Mouse (Mus musculus): ENCODE results near the gene Rnd2. TPM values are rescaled to one million over a fixed set of nuclear protein-coding genes. Genes with fewer than 3 reads are reported as not detected.
"Not testable (repeated sequence)": the region's sequence is repeated elsewhere in the genome, so short reads cannot be mapped to it uniquely, and the experiment has no call there.

Rnd2 gene
- polyA plus RNA-seq, 1 experiment, result 19.2 TPM

GRCm38 (mm10) chr11:101442127-101442693, 22.6 kb upstream of the Rnd2 start, which contains the start of gene Rpl27:
Rpl27 (plus strand) TSS chr11:101442298.
- H3K4me3 ChIP-seq (ENCODE audit: insufficient read depth, poor library complexity, severe bottlenecking), result peak within 1 kb of the TSS; percentile 95
- TF ChIP-seq CTCF (IDR thresholded peaks at IDR 0.05; ENCODE audit: control insufficient read depth, insufficient read depth, insufficient read length) (peak; percentile 60), MYOD1 (IDR thresholded peaks at IDR 0.05; ENCODE audit: control insufficient read depth, insufficient read length, low read depth) (no peak), FOSL1 (IDR thresholded peaks at IDR 0.05; ENCODE audit: insufficient read depth, low read length, poor library complexity, severe bottlenecking) (peak; percentile 15), USF1 (IDR thresholded peaks at IDR 0.05; ENCODE audit: low read depth) (peak; percentile 30), CEBPB (IDR thresholded peaks at IDR 0.05; ENCODE audit: low read depth) (no peak), MAX (IDR thresholded peaks at IDR 0.05) (peak; percentile 56), MYOG (IDR thresholded peaks at IDR 0.05; ENCODE audit: control insufficient read depth, extremely low read depth, insufficient read length) (no peak)
- peaks cover 34% of the 10 kb centered on the region for H3K79me2 ChIP-seq (ENCODE audit: control insufficient read depth, insufficient read depth)
- peaks cover 37% of the 10 kb centered on the region for H3K36me3 ChIP-seq (ENCODE audit: control insufficient read depth, insufficient read depth)
- H3K79me3 ChIP-seq (ENCODE audit: low read depth), result peaks cover 29% of the 10 kb centered on the region
- no peaks in the 10 kb centered on the region for H3K27me3 ChIP-seq (ENCODE audit: control insufficient read depth, insufficient read depth, insufficient read length)
- peak within 1 kb of the TSS; percentile 86 for H3ac ChIP-seq (ENCODE audit: control insufficient read depth, insufficient read length, low read depth)

DNA sequence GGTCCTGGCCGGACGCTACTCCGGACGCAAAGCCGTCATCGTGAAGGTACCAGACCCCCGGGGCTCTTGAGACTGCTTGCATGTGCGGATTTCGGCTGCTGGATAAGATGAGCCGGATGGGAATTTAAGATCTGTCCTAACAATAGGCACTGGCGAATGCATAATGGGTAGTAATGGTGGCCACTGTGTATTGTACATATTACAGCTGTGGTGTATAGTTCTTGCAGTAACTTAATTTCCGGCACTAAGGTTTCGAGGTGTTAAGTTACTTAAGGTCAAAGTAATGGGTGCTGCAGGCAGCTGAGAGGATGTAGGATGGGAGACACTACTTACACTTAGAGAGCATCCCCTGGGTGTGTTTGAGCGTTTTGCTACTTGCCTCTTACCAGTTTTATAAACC, 22.0 kb upstream of the Rnd2 start:
- Histone ChIP-seq H3K36me3 (ENCODE audit: control insufficient read depth, insufficient read depth) (peaks cover 37% of the 10 kb centered on the region), H3K79me3 (ENCODE audit: low read depth) (peaks cover 29% of the 10 kb centered on the region), H3K27me3 (ENCODE audit: control insufficient read depth, insufficient read depth, insufficient read length) (no peaks in the 10 kb centered on the region), H3ac (ENCODE audit: control insufficient read depth, insufficient read length, low read depth) (peak overlapping the region; percentile 86), H3K79me2 (ENCODE audit: control insufficient read depth, insufficient read depth) (peaks cover 34% of the 10 kb centered on the region), H3K4me3 (ENCODE audit: insufficient read depth, poor library complexity, severe bottlenecking) (peak overlapping the region; percentile 95)
- TF ChIP-seq CEBPB (IDR thresholded peaks at IDR 0.05; ENCODE audit: low read depth) (no peak), MYOG (IDR thresholded peaks at IDR 0.05; ENCODE audit: control insufficient read depth, extremely low read depth, insufficient read length) (no peak)

DNA sequence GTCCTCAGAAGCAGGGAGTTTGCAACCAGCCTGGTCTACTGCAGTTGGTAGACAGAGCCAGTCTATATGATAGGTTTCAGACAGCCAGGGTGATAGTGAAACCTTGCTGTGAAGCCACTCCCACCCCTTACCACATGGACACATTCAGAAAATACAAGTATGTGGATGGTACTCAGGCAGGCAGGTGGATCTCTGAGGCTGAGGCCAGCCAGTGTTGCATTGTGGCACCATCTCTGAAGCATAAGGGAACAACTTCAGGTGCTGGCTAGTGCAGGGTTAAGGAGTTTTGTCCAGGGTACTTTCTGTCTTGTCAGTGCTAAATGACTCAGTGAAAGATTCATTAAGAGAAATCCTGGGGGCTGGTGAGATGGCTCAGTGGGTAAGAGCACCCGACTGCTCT, 18.5 kb upstream of the Rnd2 start:
- Histone ChIP-seq H3K4me3 (ENCODE audit: insufficient read depth, poor library complexity, severe bottlenecking) (no peak overlapping the region), H3K36me3 (ENCODE audit: control insufficient read depth, insufficient read depth) (peaks cover 37% of the 10 kb centered on the region), H3ac (ENCODE audit: control insufficient read depth, insufficient read length, low read depth) (no peak overlapping the region), H3K79me3 (ENCODE audit: low read depth) (peaks cover 35% of the 10 kb centered on the region), H3K27me3 (ENCODE audit: control insufficient read depth, insufficient read depth, insufficient read length) (no peaks in the 10 kb centered on the region), H3K79me2 (ENCODE audit: control insufficient read depth, insufficient read depth) (peaks cover 55% of the 10 kb centered on the region)
- no peak for TF ChIP-seq USF1 (IDR thresholded peaks at IDR 0.05; ENCODE audit: low read depth)
- TF ChIP-seq FOSL1 (IDR thresholded peaks at IDR 0.05; ENCODE audit: insufficient read depth, low read length, poor library complexity, severe bottlenecking), result no peak
- TF ChIP-seq CEBPB (IDR thresholded peaks at IDR 0.05; ENCODE audit: low read depth), result no peak
- no peak for TF ChIP-seq CTCF (IDR thresholded peaks at IDR 0.05; ENCODE audit: control insufficient read depth, insufficient read depth, insufficient read length)
- TF ChIP-seq MYOD1 (IDR thresholded peaks at IDR 0.05; ENCODE audit: control insufficient read depth, insufficient read length, low read depth), result no peak
- TF ChIP-seq MYOG (IDR thresholded peaks at IDR 0.05; ENCODE audit: control insufficient read depth, extremely low read depth, insufficient read length), result no peak
- TF ChIP-seq MAX (IDR thresholded peaks at IDR 0.05), result no peak

GRCm38 (mm10) chr11:101446860-101447259, 17.9 kb upstream of the Rnd2 start:
- H3ac ChIP-seq (ENCODE audit: control insufficient read depth, insufficient read length, low read depth); H3K4me3 ChIP-seq (ENCODE audit: insufficient read depth, poor library complexity, severe bottlenecking); H3K27me3 ChIP-seq (ENCODE audit: control insufficient read depth, insufficient read depth, insufficient read length): not testable (repeated sequence)
- Histone ChIP-seq H3K79me3 (ENCODE audit: low read depth) (peaks cover 35% of the 10 kb centered on the region), H3K79me2 (ENCODE audit: control insufficient read depth, insufficient read depth) (peaks cover 61% of the 10 kb centered on the region), H3K36me3 (ENCODE audit: control insufficient read depth, insufficient read depth) (peaks cover 37% of the 10 kb centered on the region)

DNA sequence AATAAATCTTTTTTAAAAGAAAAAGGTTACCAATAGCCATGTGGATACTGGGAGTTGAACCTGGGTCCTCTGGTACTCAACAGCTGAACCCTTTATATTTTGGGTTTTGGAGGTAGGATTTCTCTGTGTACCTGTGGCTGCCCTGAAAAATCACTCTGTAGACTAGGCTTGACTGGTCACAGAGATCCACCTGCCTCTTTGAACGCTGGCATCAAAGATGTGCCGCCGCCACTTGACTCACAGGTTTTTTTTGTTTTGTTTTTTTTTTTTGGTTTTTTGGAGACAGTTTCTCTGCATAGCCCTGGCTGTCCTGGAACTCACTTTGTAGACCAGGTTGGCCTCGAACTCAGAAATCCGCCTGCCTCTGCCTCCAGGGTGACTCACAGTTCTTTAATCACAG, 17.0 kb upstream of the Rnd2 start:
- TF ChIP-seq MAX (IDR thresholded peaks at IDR 0.05), result no peak
- no peak for TF ChIP-seq FOSL1 (IDR thresholded peaks at IDR 0.05; ENCODE audit: insufficient read depth, low read length, poor library complexity, severe bottlenecking)
- no peak for TF ChIP-seq USF1 (IDR thresholded peaks at IDR 0.05; ENCODE audit: low read depth)
- no peak for TF ChIP-seq CTCF (IDR thresholded peaks at IDR 0.05; ENCODE audit: control insufficient read depth, insufficient read depth, insufficient read length)
- TF ChIP-seq CEBPB (IDR thresholded peaks at IDR 0.05; ENCODE audit: low read depth), result no peak
- no peak for TF ChIP-seq MYOG (IDR thresholded peaks at IDR 0.05; ENCODE audit: control insufficient read depth, extremely low read depth, insufficient read length)
- no peak for TF ChIP-seq MYOD1 (IDR thresholded peaks at IDR 0.05; ENCODE audit: control insufficient read depth, insufficient read length, low read depth)
- Histone ChIP-seq H3K36me3 (ENCODE audit: control insufficient read depth, insufficient read depth) (peaks cover 35% of the 10 kb centered on the region), H3ac (ENCODE audit: control insufficient read depth, insufficient read length, low read depth) (no peak overlapping the region), H3K79me3 (ENCODE audit: low read depth) (peaks cover 30% of the 10 kb centered on the region), H3K79me2 (ENCODE audit: control insufficient read depth, insufficient read depth) (peaks cover 62% of the 10 kb centered on the region), H3K27me3 (ENCODE audit: control insufficient read depth, insufficient read depth, insufficient read length) (no peaks in the 10 kb centered on the region), H3K4me3 (ENCODE audit: insufficient read depth, poor library complexity, severe bottlenecking) (no peak overlapping the region)

DNA sequence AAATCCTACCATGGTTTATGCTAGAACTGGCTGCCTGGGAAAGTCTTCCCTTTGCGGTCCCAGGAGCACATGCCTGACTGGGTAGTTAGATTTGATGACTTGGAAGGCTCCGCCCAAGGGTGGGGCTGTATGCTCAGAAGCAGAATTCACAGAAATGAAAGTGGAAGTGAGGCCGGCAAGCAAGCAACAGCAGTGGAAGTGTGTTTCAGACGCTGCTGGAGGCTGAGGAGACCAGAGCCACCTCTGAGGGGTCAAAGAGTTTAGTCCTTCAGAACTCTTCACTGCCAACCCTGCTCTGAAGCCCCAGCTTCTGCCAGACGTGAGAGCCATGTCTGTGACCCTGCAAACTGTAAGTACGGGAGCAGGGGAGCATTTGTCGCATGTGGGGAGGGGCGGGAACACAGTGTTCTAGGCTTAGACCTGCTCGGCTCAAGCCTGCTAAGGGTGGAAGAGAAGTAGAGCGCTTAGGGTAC, 16.5 kb upstream of the Rnd2 start, which contains the start of gene Ifi35:
Ifi35 (plus strand) TSS at position 134 of the 473 bp plus-strand sequence.
- H3K36me3 ChIP-seq (ENCODE audit: control insufficient read depth, insufficient read depth), result peaks cover 29% of the 10 kb centered on the region
- H3K27me3 ChIP-seq (ENCODE audit: control insufficient read depth, insufficient read depth, insufficient read length), result no peaks in the 10 kb centered on the region
- peaks cover 29% of the 10 kb centered on the region for H3K79me3 ChIP-seq (ENCODE audit: low read depth)
- H3K4me3 ChIP-seq (ENCODE audit: insufficient read depth, poor library complexity, severe bottlenecking), result peak within 1 kb of the TSS; percentile 44
- TF ChIP-seq MAX (IDR thresholded peaks at IDR 0.05) (peak; percentile 81), CEBPB (IDR thresholded peaks at IDR 0.05; ENCODE audit: low read depth) (no peak), USF1 (IDR thresholded peaks at IDR 0.05; ENCODE audit: low read depth) (no peak)
- H3K79me2 ChIP-seq (ENCODE audit: control insufficient read depth, insufficient read depth), result peaks cover 62% of the 10 kb centered on the region
- peak within 1 kb of the TSS; percentile 52 for H3ac ChIP-seq (ENCODE audit: control insufficient read depth, insufficient read length, low read depth)
